Mouse (Mus musculus) splenic B cell, adult 2 months (primary cell): ENCODE measurements at regions not wholly inside any gene's neighbourhood (a gene's known extent, or its start where the extent isn't known, plus 50 kb on each side); places are given as distances from the start of the nearest gene placed in this dataset.

Experiments used
- DNase-seq: peaks from one replicate; pipeline ENCODE4 v3.0.0-alpha.2; 2011; ENCODE audit warnings: low read depth, low spot score
- H3K27me3 ChIP-seq: 2 replicates; pipeline ENCODE4 v1.6.1; 2012; ENCODE audit warnings: mild to moderate bottlenecking, low read length, moderate library complexity, mixed read lengths; ENCODE audit not compliant: control insufficient read depth, poor library complexity, insufficient read depth, severe bottlenecking
- H3K36me3 ChIP-seq: 2 replicates; pipeline ENCODE4 v1.6.1; 2012; ENCODE audit warnings: mild to moderate bottlenecking, low read length, moderate library complexity, mixed read lengths; ENCODE audit not compliant: control insufficient read depth, poor library complexity, insufficient read depth, severe bottlenecking

DNA sequence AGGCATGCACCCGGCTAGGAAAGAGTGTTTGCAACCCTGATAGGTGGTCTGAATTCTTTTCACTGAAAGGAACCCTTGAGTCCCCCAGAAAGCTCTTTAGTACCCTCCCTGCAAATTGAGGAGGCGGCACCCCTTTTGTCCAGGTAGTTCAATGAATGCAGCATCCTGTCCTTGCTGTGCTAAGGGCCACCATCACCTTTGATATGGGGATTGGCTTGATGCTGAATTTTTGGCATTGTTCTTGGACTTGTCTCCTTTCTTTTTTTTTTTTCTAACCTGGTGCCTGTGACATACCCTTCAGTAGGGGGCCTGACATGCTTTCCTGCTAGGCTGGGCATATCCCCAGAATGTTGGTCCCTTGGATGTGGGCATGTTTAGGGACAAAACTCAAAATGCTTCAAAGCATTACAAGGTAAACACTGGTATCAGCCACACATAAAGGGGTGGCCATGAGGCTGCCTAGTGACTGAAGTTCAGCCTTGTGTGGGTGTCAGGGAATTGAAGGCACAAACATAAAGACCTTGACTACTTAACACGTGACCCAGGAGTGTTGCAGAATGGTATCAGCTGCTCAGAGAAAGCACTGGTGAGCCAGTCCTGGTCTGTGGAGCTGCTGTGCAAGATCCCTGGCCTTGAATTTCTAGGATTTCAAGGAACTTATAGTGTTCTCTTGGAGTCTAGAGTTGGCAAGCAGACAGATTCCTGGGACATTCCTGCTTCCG is 183.6 kb downstream of the Tex29 start:
- H3K27me3 ChIP-seq, result no peaks in the 10 kb centered on the region
- H3K36me3 ChIP-seq, result no peaks in the 10 kb centered on the region
- DNase-seq, result no peak

- Histone ChIP-seq H3K27me3 (no peaks in the 10 kb centered on the region), H3K36me3 (no peaks in the 10 kb centered on the region)
- DNase-seq, result no peak
Observed at GRCm38 (mm10) chr8:12030363-12031116, 190.3 kb downstream of the Tex29 start.

DNA sequence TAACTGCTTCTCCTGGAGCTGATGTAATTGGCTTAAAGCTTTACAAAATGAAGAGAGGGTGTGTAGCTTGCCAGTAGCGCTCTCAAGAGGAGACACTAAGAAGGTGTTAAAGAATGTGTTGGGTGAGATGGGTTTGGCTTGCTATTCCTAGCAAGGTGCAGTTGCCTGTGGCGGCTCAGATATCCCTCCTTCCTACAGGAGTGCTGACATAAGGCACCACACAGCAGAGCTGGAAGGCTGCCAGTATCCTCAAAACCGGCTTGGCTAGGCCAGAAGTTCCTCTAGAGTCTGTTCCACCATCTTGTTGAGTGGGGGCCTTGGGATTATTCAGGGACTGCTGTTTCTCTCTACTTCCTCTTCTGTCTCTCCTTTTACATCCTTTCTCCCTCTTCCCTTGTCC is 191.5 kb downstream of the Tex29 start:
- no peaks in the 10 kb centered on the region for H3K36me3 ChIP-seq
- no peaks in the 10 kb centered on the region for H3K27me3 ChIP-seq
- DNase-seq, result no peak

- no peaks in the 10 kb centered on the region for H3K27me3 ChIP-seq
- DNase-seq, result no peak
- no peaks in the 10 kb centered on the region for H3K36me3 ChIP-seq
Observed at GRCm38 (mm10) chr8:12032386-12032785, 192.1 kb downstream of the Tex29 start.

GRCm38 (mm10) chr8:12036349-12036748 is 196.1 kb downstream of the Tex29 start:
- no peaks in the 10 kb centered on the region for H3K27me3 ChIP-seq
- H3K36me3 ChIP-seq, result no peaks in the 10 kb centered on the region
- DNase-seq, result no peak

DNA sequence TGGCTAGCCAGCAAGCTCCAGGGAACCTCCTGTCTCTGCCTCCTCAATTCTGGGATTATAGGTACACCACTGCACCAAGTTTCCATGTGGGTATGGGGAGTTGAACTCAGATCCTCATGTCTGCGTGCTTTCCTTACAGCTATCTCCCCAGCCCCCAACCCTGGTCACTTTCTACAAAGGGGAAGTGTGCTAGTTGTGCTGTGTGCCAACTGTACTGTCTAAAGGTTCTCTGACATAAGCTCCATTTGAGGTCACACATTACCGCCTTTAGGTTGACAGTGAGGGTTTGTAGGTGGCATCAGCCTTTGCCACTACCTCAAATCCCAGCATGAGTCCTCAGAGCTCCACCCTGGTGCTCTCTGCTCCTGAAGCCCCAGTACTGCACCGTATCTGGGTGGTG is 200.7 kb downstream of the Tex29 start:
- Histone ChIP-seq H3K36me3 (no peaks in the 10 kb centered on the region), H3K27me3 (no peaks in the 10 kb centered on the region)
- no peak for DNase-seq

- no peak for DNase-seq
- no peaks in the 10 kb centered on the region for H3K27me3 ChIP-seq
Observed at GRCm38 (mm10) chr8:12041662-12042061, 201.4 kb downstream of the Tex29 start.

GRCm38 (mm10) chr8:12050841-12051240 is 210.6 kb downstream of the Tex29 start:
- no peaks in the 10 kb centered on the region for H3K27me3 ChIP-seq
- no peaks in the 10 kb centered on the region for H3K36me3 ChIP-seq
- DNase-seq, result no peak

More at GRCm38 (mm10) chr8:12041662-12042061, 201.4 kb downstream of the Tex29 start:
- H3K36me3 ChIP-seq, result no peaks in the 10 kb centered on the region

GRCm38 (mm10) chr8:12051357-12051756 is 211.1 kb downstream of the Tex29 start:
- DNase-seq, result no peak
- Histone ChIP-seq H3K36me3 (no peaks in the 10 kb centered on the region), H3K27me3 (no peaks in the 10 kb centered on the region)

GRCm38 (mm10) chr8:12055931-12056330 is 215.7 kb downstream of the Tex29 start:
- DNase-seq, result no peak
- Histone ChIP-seq H3K36me3 (no peaks in the 10 kb centered on the region), H3K27me3 (no peaks in the 10 kb centered on the region)

- no peaks in the 10 kb centered on the region for H3K27me3 ChIP-seq
- H3K36me3 ChIP-seq, result no peaks in the 10 kb centered on the region
- DNase-seq, result no peak
Observed at GRCm38 (mm10) chr8:12061237-12061636, 217.4 kb upstream of the A230072I06Rik start.

- no peak for DNase-seq
- Histone ChIP-seq H3K36me3 (no peaks in the 10 kb centered on the region), H3K27me3 (no peaks in the 10 kb centered on the region)
Observed at GRCm38 (mm10) chr8:12062710-12063109, 215.9 kb upstream of the A230072I06Rik start.

DNA sequence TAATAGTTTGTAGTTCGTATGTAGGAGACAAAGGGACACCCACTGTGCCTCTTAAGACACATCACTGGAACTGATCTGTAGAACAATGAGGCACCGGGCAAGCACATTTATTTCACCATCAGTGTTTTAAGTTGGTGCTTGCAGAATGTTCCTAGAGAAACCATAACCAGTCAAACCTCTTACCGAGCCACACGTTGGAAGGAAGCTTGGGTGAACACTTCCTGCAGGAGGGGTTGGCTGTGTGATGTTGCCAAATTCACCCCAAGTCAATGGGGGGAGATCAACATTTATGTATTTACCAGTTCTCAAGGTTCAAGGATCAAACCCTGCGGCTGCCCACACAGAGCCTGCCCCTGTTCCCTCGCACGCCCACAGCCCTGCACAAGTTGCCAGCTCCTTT is 214.0 kb upstream of the A230072I06Rik start:
- H3K36me3 ChIP-seq, result no peaks in the 10 kb centered on the region
- DNase-seq, result no peak
- no peaks in the 10 kb centered on the region for H3K27me3 ChIP-seq

- H3K36me3 ChIP-seq, result no peaks in the 10 kb centered on the region
- H3K27me3 ChIP-seq, result no peaks in the 10 kb centered on the region
- no peak for DNase-seq
Observed at GRCm38 (mm10) chr8:12066454-12066853, 212.2 kb upstream of the A230072I06Rik start.

GRCm38 (mm10) chr8:12073311-12073999 is 205.2 kb upstream of the A230072I06Rik start:
- DNase-seq, result no peak
- H3K36me3 ChIP-seq, result no peaks in the 10 kb centered on the region
- no peaks in the 10 kb centered on the region for H3K27me3 ChIP-seq
